Mouse (Mus musculus): ENCODE data around the gene Trak1.

DNA sequence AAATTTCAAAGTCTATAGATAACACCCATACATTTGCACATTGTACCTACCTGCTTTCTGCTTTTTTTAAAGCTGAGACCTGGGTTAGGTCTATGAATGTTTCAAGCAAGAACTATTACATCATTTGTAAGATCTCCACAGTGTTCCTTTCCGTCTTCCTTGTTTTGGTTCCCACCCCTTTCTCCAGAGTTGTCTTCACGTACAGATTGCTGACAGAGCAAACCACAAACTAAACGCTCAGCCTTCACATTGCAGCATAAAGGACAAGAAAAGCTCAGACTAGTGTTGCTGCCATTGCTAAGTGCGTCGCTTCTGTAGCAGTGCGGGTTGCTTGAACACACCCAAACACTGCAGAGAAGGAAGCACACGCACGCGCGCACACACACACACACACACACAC, 32.0 kb upstream of the Trak1 start:
- TF ChIP-seq ZC3H11A (IDR thresholded peaks at IDR 0.05; ENCODE audit: borderline replicate concordance, low read depth, low read length) (no peak), HCFC1 (IDR thresholded peaks at IDR 0.05; ENCODE audit: borderline replicate concordance, insufficient read depth, low read length) (no peak), MAFK (IDR thresholded peaks at IDR 0.05; ENCODE audit: insufficient read depth, low read depth, low read length) (no peak), CHD2 (IDR thresholded peaks at IDR 0.05; ENCODE audit: low read depth, low read length) (no peak)

Measured in ES-E14 (cell line).